Mouse (Mus musculus): ENCODE measurements around the gene Foxm1.

Gene Foxm1

DNA sequence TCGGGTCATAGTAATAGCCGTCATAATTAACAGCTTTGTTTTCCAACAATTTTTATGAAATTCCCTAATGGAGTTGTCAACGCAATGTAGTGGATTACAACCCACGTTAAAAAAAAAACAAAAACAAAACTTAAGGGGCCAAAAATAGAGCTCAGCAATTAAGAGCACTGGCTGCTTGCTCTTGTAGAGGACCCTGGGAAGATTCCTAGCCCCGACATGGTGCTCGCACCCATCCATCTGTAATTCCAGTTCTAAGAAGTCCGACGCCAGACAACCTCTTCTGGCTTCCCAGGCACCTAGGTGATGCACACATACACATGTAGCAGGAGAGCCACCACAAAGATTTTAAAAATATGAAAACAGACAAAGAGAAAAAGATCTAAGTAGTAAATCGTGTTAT is 62.3 kb downstream of the Foxm1 start:
- peak; percentile 35 to 43 for DNase-seq

Measured in cerebellum, postnatal 25 days (tissue).